Mouse (Mus musculus) lung, adult 18-20 months (tissue): ENCODE measurements around the gene Nudt2.

ENCODE experiments used
- DNase-seq, 2 experiments: peaks; one replicate each; pipeline ENCODE4 v3.0.0; 2022; ENCODE audit warnings: mixed read lengths in 2 of 2

The Nudt2 gene

DNA sequence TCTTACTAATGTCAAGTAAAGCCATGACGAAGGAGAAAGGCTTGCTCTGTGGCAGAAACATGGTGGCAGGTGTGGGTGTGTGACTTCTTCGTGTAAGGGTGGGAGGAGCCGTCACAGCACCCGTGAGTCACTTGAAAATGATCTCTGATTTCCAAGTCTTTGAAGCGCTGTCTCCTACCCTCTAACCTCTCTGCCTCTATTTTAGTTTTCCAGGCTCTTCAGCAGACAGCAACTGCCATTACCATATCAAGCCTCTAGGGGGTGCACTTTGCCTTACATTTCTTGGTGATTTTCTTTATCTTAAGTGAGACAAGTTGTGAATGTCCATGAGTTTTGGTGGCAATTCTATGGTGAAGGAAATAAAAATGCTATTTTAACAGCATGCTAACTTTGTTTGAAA lies 57.8 kb downstream of the Nudt2 start:
- DNase-seq: peak in 1 of 2 experiments; percentile 41

DNA sequence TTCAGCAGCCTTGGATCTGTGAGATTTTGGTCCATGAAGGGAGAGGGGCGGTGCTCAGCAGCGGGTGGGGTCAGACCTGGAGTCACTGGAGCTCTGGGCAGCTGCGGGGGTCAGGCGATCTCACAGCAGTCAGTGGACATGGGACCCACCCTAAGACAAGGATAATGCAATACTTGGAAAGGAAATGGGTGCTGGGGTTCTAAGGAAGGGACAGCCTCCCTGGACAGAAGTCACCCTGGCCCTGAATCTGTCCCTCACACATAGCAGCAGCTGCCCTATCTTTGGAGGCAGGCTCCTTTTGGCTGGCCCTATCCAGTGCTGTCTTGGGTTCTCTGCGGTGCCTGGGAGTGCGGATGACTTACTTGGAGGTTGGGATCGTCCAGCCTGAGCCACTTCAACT lies 58.9 kb downstream of the Nudt2 start:
- no peak for DNase-seq

GRCm38 (mm10) chr4:41524829-41525228 lies 59.9 kb downstream of the Nudt2 start:
- DNase-seq: no peak

DNA sequence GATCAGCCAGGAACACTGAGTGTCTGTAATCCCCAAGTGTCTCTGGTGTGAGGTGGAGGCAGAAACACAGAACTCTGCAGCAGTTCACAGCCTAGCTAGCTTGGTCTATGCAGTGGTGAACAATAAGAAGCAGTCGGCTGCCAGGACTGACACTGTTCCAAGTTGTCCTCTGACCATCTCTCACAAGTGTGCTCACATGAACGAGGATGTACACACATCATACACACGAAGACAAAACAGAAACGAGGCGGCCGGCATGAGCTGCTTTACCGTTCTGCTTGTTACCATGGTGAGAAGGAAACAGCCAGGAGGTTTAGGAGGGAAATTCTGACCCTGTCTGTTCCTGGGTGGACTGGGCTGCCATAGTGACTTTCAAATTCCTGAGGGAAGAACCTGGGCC lies 61.6 kb downstream of the Nudt2 start:
- no peak for DNase-seq

- DNase-seq: no peak
Observed at GRCm38 (mm10) chr4:41527076-41527475, 62.1 kb downstream of the Nudt2 start.

GRCm38 (mm10) chr4:41527996-41528395 lies 63.0 kb downstream of the Nudt2 start:
- peak in 1 of 2 experiments; percentile 44 for DNase-seq
